Mouse (Mus musculus) forebrain, embryonic 13.5 days (tissue): ENCODE results near the gene Cd276. TPM values are rescaled to one million over a fixed set of nuclear protein-coding genes. Genes with fewer than 3 reads are reported as not detected.
"Not testable (repeated sequence)": the region's sequence is repeated elsewhere in the genome, so short reads cannot be mapped to it uniquely, and the experiment has no call there.

Experiments used
- ATAC-seq: fragments of 200-750 bp; cut with Nextera tagmentation; 2 replicates; pipeline ENCODE4 v1.8.0; 2017
- H3K27ac ChIP-seq: fragments of 300-500 bp; sonication (generic); 2 replicates; pipeline ENCODE4 v1.5.1; 2015; ENCODE audit warnings: inconsistent platforms, mild to moderate bottlenecking, moderate library complexity
- H3K27me3 ChIP-seq: fragments of 300-500 bp; sonication (generic); 2 replicates; pipeline ENCODE4 v1.6.1; 2015; ENCODE audit warnings: mild to moderate bottlenecking, inconsistent platforms
- H3K36me3 ChIP-seq: fragments of 300-500 bp; sonication (generic); 2 replicates; pipeline ENCODE4 v1.6.1; 2015; ENCODE audit warnings: mild to moderate bottlenecking, inconsistent platforms; ENCODE audit not compliant: poor library complexity, severe bottlenecking
- H3K4me1 ChIP-seq: fragments of 300-500 bp; sonication (generic); 2 replicates; pipeline ENCODE4 v1.6.1; 2015; ENCODE audit warnings: inconsistent platforms
- H3K4me2 ChIP-seq: fragments of 300-500 bp; sonication (generic); 2 replicates; pipeline ENCODE4 v1.6.1; 2015; ENCODE audit warnings: inconsistent platforms, mild to moderate bottlenecking, moderate library complexity
- H3K4me3 ChIP-seq: fragments of 300-500 bp; sonication (generic); 2 replicates; pipeline ENCODE4 v1.5.1; 2015; ENCODE audit warnings: mild to moderate bottlenecking, inconsistent platforms
- H3K9ac ChIP-seq: fragments of 300-500 bp; sonication (generic); 2 replicates; pipeline ENCODE4 v1.6.1; 2015; ENCODE audit warnings: mild to moderate bottlenecking, inconsistent platforms
- H3K9me3 ChIP-seq: fragments of 300-500 bp; sonication (generic); replicated peaks from 2 replicates; pipeline ENCODE4 v1.6.1; 2016; ENCODE audit warnings: inconsistent platforms
- WGBS: fragments of 180-500 bp; shearing (Covaris S2); methylation state at CpG from one replicate; pipeline ENCODE4 v1.1.7; 2015; 5-methylcytosine and 5-hydroxymethylcytosine counted together
- polyA plus RNA-seq: library from polyadenylated mRNA; unstranded; fragments of >200 nt; fragmentation: Nextera tagmentation; extraction: Ambion mirVana; gene quantifications from 2 replicates; pipeline ENCODE4 v1.2.1, GENCODE M21; 2015

Gene Cd276
- polyA plus RNA-seq, result 23.0 and 28.3 TPM in 2 replicates

DNA sequence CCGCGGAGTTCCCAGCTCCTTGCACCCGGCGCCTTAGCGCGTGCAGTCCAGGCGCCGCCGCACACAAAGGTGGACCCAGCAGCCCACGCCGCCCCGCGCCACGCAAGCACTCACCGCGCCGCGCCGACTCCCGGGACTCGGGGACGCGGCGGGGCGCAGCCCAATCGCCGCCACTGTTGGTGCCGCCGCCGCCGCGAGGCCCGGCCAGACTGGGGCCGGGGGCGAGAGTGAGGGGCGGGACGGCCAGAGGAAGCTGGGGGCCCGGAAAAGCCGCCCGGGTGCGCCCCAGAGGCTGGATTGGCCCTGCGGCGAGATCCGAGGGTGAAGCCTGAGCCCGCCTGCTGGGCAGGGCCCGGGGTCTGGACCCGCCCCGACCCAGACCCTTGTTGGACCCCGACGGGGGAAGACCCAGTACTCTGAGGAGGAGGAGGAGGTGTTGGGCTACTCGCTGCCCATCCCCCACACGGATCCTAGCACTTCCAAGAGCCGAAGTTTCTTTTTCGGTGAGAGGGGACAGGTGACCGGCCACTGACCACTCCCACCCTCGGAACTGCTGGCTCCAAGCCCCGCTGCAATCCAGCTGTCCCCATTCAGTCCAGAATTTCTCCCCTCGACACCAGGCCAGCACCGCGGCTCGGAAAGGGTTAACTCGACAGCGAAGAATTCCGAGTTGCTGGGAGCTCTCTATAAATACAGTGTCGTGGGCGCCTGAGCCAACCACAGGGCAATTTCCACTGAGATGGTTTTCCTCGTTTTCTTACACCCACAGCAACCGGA is at the start of gene Cd276:
TSS of gene Cd276 (minus strand) at position 530 of the 777 bp plus-strand sequence.
- Histone ChIP-seq H3K9me3 (no peaks in the 10 kb centered on the region), H3K9ac (peak within 1 kb of the TSS; percentile 99), H3K4me3 (peak within 1 kb of the TSS; percentile 89), H3K4me1 (peaks cover 31% of the 10 kb centered on the region), H3K36me3 (no peaks in the 10 kb centered on the region), H3K27me3 (no peaks in the 10 kb centered on the region), H3K4me2 (peak within 1 kb of the TSS; percentile 82), H3K27ac (peak within 1 kb of the TSS; percentile 96)
- 0% methylated on average over 51 of the region's 68 CpGs for WGBS
- ATAC-seq, result peak; percentile 79

DNA sequence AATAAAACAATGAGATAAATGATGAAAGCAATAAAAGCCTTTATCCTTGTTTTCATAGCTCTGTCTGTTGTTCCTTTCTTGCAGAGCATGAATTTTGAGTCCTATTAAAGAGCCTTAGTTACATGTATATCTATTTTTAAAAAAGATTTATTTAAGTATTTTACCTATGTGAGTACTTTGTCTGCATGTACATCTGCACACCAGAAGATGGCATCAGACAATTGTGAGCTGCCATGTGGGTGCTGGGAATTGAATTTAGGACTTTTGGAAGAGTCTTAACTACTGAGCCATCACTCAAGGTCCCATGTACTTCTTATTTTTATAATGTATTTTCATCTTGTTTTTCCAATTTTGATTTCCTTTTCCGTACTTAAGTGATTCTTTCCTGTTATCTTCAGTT is 40.1 kb upstream of the Cd276 start:
- no peaks in the 10 kb centered on the region for H3K36me3 ChIP-seq
- no peak for ATAC-seq
- H3K4me1 ChIP-seq, result no peaks in the 10 kb centered on the region
- 96% methylated on average over 1 of the region's 1 CpGs for WGBS
- H3K27me3 ChIP-seq, result no peaks in the 10 kb centered on the region
- H3K27ac ChIP-seq, result no peak overlapping the region
- no peaks in the 10 kb centered on the region for H3K9me3 ChIP-seq
- no peak overlapping the region for H3K4me2 ChIP-seq
- H3K9ac ChIP-seq, result no peak overlapping the region
- no peak overlapping the region for H3K4me3 ChIP-seq

- Histone ChIP-seq H3K4me1 (peaks cover 8% of the 10 kb centered on the region), H3K4me3 (no peak overlapping the region), H3K4me2 (no peak overlapping the region), H3K27ac (no peak overlapping the region), H3K9ac (no peak overlapping the region), H3K36me3 (no peaks in the 10 kb centered on the region), H3K9me3 (no peaks in the 10 kb centered on the region), H3K27me3 (no peaks in the 10 kb centered on the region)
- 94% methylated on average over 4 of the region's 4 CpGs for WGBS
- no peak for ATAC-seq
These were observed 33.4 kb upstream of the Cd276 start for GRCm38 (mm10) chr9:58588657-58589056.

DNA sequence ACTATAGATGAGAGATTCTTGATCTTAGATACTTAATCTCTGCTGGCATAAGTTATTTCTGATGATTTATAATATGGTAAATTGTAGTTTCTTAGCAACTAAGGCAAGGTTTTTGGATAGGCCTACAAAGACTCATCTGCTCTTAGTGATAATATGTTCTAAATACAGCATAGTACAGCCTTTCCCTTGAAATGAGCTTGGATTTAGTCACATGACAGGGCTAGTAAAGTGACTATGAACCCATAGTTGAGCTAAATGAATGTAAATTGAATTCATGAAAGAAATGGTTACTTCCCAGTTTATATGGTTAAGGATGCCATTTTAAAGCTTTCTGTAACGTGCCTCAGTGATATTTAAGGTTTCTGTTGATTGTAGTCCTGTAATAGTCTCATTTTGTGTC is 29.1 kb upstream of the Cd276 start:
- no peak overlapping the region for H3K4me3 ChIP-seq
- no peak overlapping the region for H3K9ac ChIP-seq
- ATAC-seq, result no peak
- no peaks in the 10 kb centered on the region for H3K36me3 ChIP-seq
- 67% methylated on average over 1 of the region's 1 CpGs for WGBS
- H3K4me2 ChIP-seq, result no peak overlapping the region
- no peak overlapping the region for H3K27ac ChIP-seq
- H3K9me3 ChIP-seq, result no peaks in the 10 kb centered on the region
- no peaks in the 10 kb centered on the region for H3K27me3 ChIP-seq
- H3K4me1 ChIP-seq, result peaks cover 18% of the 10 kb centered on the region

DNA sequence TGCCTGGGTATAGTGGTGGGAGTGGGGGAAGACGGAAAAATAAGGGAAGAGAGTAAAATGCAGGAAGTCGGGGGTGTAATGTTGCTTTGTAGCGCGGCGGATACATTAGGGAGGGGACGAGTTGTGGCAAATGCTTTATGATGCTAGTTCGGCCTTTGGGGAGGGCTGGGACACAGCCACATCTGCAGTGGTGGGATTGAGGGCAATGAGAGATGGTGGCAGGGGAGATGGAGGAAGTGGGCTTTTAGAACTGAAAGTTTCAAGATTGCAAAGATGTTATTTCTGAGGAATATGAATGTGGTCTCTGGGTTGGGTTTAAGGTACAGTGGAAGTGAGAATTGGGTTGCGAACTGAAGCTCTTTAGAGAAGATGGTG is 28.0 kb upstream of the Cd276 start:
- H3K27ac ChIP-seq, result peak overlapping the region; percentile 99
- H3K9ac ChIP-seq, result peak overlapping the region; percentile 96
- peak overlapping the region; percentile 84 for H3K4me2 ChIP-seq
- H3K27me3 ChIP-seq, result no peaks in the 10 kb centered on the region
- peak overlapping the region; percentile 89 for H3K4me3 ChIP-seq
- ATAC-seq, result no peak
- no peaks in the 10 kb centered on the region for H3K9me3 ChIP-seq
- WGBS, result under 1% methylated on average over 8 of the region's 8 CpGs
- peaks cover 18% of the 10 kb centered on the region for H3K4me1 ChIP-seq
- no peaks in the 10 kb centered on the region for H3K36me3 ChIP-seq

GRCm38 (mm10) chr9:58582581-58583266 is 27.5 kb upstream of the Cd276 start:
- WGBS, result under 1% methylated on average over 42 of the region's 42 CpGs
- Histone ChIP-seq H3K4me2 (peak overlapping the region; percentile 84), H3K9ac (peak overlapping the region; percentile 96), H3K27ac (peak overlapping the region; percentile 99), H3K4me1 (peaks cover 18% of the 10 kb centered on the region), H3K9me3 (no peaks in the 10 kb centered on the region), H3K4me3 (peak overlapping the region; percentile 89), H3K36me3 (no peaks in the 10 kb centered on the region), H3K27me3 (no peaks in the 10 kb centered on the region)
- ATAC-seq, result peak; percentile 78

DNA sequence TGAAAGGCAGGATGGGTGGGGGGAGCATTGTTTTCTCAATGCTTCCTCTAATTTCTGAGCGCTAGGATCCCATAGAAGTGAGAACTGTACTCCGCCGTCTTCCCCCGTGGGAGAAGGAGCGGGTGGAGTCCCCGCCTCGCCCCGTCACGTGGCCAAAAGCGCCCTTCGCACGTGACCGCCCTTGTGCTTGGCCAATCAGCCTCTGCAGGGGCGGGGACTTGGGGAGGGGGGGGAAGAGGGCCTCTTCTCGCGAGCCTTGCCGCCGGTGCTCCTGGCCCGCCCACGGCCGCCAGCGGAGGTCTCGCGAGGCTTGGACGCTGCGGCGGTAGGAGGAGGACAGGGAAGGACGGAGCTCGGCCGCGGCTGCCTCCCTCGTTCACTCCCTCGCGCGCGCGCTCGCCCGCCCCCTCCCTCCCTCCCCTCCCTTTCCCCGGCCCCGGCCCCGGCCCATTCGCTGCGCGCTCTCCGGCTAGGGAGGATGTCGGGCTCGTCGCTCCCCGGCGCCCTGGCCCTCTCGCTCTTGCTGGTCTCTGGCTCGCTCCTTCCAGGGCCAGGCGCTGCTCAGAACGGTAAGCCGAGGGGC is 26.8 kb upstream of the Cd276 start, which contains the start of gene Nptn:
TSS of gene Nptn (plus strand) at position 283 of the 583 bp plus-strand sequence.
- Histone ChIP-seq H3K4me2 (peak within 1 kb of the TSS; percentile 84), H3K9me3 (no peaks in the 10 kb centered on the region), H3K4me1 (peaks cover 18% of the 10 kb centered on the region), H3K4me3 (peak within 1 kb of the TSS; percentile 89), H3K27me3 (no peaks in the 10 kb centered on the region), H3K27ac (peak within 1 kb of the TSS; percentile 99), H3K9ac (peak within 1 kb of the TSS; percentile 96), H3K36me3 (no peaks in the 10 kb centered on the region)
- WGBS, result under 1% methylated on average over 38 of the region's 56 CpGs
- peak; percentile 99 for ATAC-seq

- Histone ChIP-seq H3K27me3 (no peaks in the 10 kb centered on the region), H3K27ac (peak overlapping the region; percentile 72), H3K9me3 (no peaks in the 10 kb centered on the region), H3K36me3 (no peaks in the 10 kb centered on the region), H3K4me1 (peaks cover 18% of the 10 kb centered on the region), H3K9ac (peak overlapping the region; percentile 70), H3K4me3 (peak overlapping the region; percentile 89), H3K4me2 (peak overlapping the region; percentile 67)
- WGBS, result 35% methylated on average over 8 of the region's 8 CpGs
- ATAC-seq, result no peak
These were observed 26.2 kb upstream of the Cd276 start for GRCm38 (mm10) chr9:58581283-58581930.

GRCm38 (mm10) chr9:58580453-58581195 is 25.4 kb upstream of the Cd276 start:
- 79% methylated on average over 10 of the region's 10 CpGs for WGBS
- H3K27me3 ChIP-seq, ATAC-seq, H3K27ac ChIP-seq, H3K4me2 ChIP-seq, H3K9me3 ChIP-seq, H3K36me3 ChIP-seq, H3K9ac ChIP-seq, H3K4me3 ChIP-seq: not testable (repeated sequence)
- H3K4me1 ChIP-seq, result peaks cover 18% of the 10 kb centered on the region

GRCm38 (mm10) chr9:58578669-58579068 is 23.4 kb upstream of the Cd276 start:
- Histone ChIP-seq H3K4me2 (no peak overlapping the region), H3K27ac (no peak overlapping the region), H3K9ac (no peak overlapping the region), H3K27me3 (no peaks in the 10 kb centered on the region), H3K36me3 (no peaks in the 10 kb centered on the region), H3K4me3 (no peak overlapping the region), H3K4me1 (peaks cover 11% of the 10 kb centered on the region), H3K9me3 (no peaks in the 10 kb centered on the region)
- 16% methylated on average over 3 of the region's 3 CpGs for WGBS
- ATAC-seq, result no peak

- ATAC-seq, result no peak
- Histone ChIP-seq H3K36me3 (no peaks in the 10 kb centered on the region), H3K27ac (no peak overlapping the region), H3K9ac (no peak overlapping the region), H3K4me3 (no peak overlapping the region), H3K4me1 (no peaks in the 10 kb centered on the region), H3K4me2 (no peak overlapping the region), H3K9me3 (no peaks in the 10 kb centered on the region), H3K27me3 (no peaks in the 10 kb centered on the region)
- WGBS, result 91% methylated on average over 1 of the region's 1 CpGs
These were observed 15.8 kb upstream of the Cd276 start for GRCm38 (mm10) chr9:58571001-58571400.
